Mouse (Mus musculus): ENCODE data around the gene Cacng6. TPM values are rescaled to one million over a fixed set of nuclear protein-coding genes. Genes with fewer than 3 reads are reported as not detected.
A peak's percentile ranks its signal among the peaks of the same experiment; 100 is the strongest.

Cacng6 gene
- polyA plus RNA-seq, 1 experiment: 15.0 TPM

DNA sequence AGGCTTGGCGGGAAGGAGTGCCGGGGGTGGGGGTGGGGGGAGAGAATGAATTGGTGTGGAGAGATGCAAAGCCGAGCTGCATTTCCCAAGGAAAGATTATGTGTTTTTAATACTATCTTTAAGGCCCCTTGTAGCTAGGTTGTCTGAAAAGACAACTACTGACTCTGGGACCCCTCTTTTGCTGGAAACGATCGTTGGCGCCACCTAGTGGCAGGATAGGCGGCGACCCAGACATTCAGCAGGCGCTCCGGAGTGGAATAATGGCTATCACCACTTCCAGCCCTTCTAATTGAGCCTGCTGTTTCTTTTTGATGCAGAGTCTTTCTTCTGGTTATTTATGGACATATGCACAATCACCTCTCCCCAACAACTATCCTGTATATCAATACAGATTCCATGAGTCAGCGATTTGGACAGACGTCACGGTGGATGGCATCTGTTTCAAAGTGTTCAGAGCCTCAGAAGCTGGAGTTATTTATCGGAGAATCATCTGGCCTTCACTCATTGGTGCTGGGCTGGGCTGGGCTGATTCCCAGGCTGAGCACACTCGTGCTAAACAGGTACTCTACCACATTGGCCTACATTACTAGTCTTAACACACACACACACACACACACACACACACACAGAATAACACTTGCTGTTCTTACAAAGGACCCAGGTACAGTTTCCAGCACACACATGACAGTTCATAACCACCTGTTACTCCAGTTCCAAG lies 24.9 kb downstream of the Cacng6 start:
- no peak overlapping the region for H3K4me3 ChIP-seq
- no peaks in the 10 kb centered on the region for H3K27me3 ChIP-seq (ENCODE audit: control insufficient read depth, insufficient read depth, insufficient read length)
- no peaks in the 10 kb centered on the region for H3K36me3 ChIP-seq (ENCODE audit: control insufficient read depth, insufficient read depth)
- no peak overlapping the region for H3K4me2 ChIP-seq (ENCODE audit: low read depth)
- TF ChIP-seq USF1 (IDR thresholded peaks at IDR 0.05; ENCODE audit: low read depth): no peak
- TF ChIP-seq TCF3 (IDR thresholded peaks at IDR 0.05; ENCODE audit: insufficient read length, low read depth): no peak
- TF ChIP-seq E2F4 (IDR thresholded peaks at IDR 0.05; ENCODE audit: insufficient read depth): no peak
- TF ChIP-seq MYOG (IDR thresholded peaks at IDR 0.05; ENCODE audit: control insufficient read depth in 1 of 3, insufficient read depth in 1 of 3, insufficient read length in 2 of 3, low read depth in 2 of 3): no peak
- no peak for TF ChIP-seq CEBPB (IDR thresholded peaks at IDR 0.05; ENCODE audit: insufficient read depth, poor library complexity, severe bottlenecking)
- TF ChIP-seq MYOD1 (IDR thresholded peaks at IDR 0.05; ENCODE audit: control insufficient read depth in 1 of 3, insufficient read length in 2 of 3, low read depth in 2 of 3): peak in 1 of 3 experiments; percentile 24
- no peaks in the 10 kb centered on the region for H3K79me2 ChIP-seq (ENCODE audit: control insufficient read depth, insufficient read depth)
- no peak overlapping the region for H3ac ChIP-seq (ENCODE audit: control insufficient read depth, insufficient read length)

GRCm38 (mm10) chr7:3450671-3451070 lies 26.7 kb downstream of the Cacng6 start:
- H3ac ChIP-seq (ENCODE audit: control insufficient read depth, insufficient read length): no peak overlapping the region
- no peak overlapping the region for H3K4me3 ChIP-seq
- no peaks in the 10 kb centered on the region for H3K36me3 ChIP-seq (ENCODE audit: control insufficient read depth, insufficient read depth)
- no peaks in the 10 kb centered on the region for H3K79me2 ChIP-seq (ENCODE audit: control insufficient read depth, insufficient read depth)
- H3K27me3 ChIP-seq (ENCODE audit: control insufficient read depth, insufficient read depth, insufficient read length): no peaks in the 10 kb centered on the region
- peak overlapping the region; percentile 45 for H3K4me2 ChIP-seq (ENCODE audit: low read depth)
- TF ChIP-seq REST (IDR thresholded peaks at IDR 0.05; ENCODE audit: insufficient read depth, insufficient read length) (no peak), USF1 (IDR thresholded peaks at IDR 0.05; ENCODE audit: low read depth) (no peak), POLR2AphosphoS2 (IDR thresholded peaks at IDR 0.05; ENCODE audit: insufficient read length, low read depth) (no peak), CEBPB (IDR thresholded peaks at IDR 0.05; ENCODE audit: insufficient read depth, poor library complexity, severe bottlenecking) (no peak), MAX (IDR thresholded peaks at IDR 0.05; ENCODE audit: low read depth) (no peak), TCF3 (IDR thresholded peaks at IDR 0.05; ENCODE audit: insufficient read length, low read depth) (no peak), TCF12 (IDR thresholded peaks at IDR 0.05; ENCODE audit: insufficient read depth, poor library complexity, severe bottlenecking) (no peak), MYOG (IDR thresholded peaks at IDR 0.05; ENCODE audit: control insufficient read depth in 1 of 3, insufficient read depth in 1 of 3, insufficient read length in 2 of 3, low read depth in 2 of 3) (no peak), SRF (IDR thresholded peaks at IDR 0.05; ENCODE audit: control insufficient read depth, insufficient read length, low read depth) (no peak), E2F4 (IDR thresholded peaks at IDR 0.05; ENCODE audit: insufficient read depth) (no peak), MYOD1 (IDR thresholded peaks at IDR 0.05; ENCODE audit: control insufficient read depth in 1 of 3, insufficient read length in 2 of 3, low read depth in 2 of 3) (no peak), POLR2A (IDR thresholded peaks at IDR 0.05; ENCODE audit: insufficient read length, low read depth) (no peak)

DNA sequence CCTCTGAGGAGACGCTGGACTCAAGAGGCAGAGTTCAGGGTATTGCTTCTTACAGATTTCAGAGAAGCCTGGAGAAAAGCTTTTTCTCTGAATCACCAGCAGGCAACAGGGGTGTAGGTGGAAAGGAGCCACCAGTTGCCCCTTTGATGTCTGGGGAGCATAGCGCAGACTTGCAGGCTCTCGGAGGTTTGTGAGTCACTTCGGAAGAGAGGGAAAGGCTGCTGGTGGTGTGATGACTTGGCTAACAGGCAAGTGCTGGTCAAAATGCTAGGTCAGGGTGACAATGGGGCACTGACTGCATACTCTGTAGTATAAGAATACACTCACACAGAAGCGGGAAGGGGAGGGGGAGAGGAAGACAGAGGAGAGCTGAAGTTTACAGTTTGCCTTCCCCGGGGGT lies 27.2 kb downstream of the Cacng6 start:
- Histone ChIP-seq H3K4me3 (no peak overlapping the region), H3K4me2 (ENCODE audit: low read depth) (peak overlapping the region; percentile 45), H3K79me2 (ENCODE audit: control insufficient read depth, insufficient read depth) (no peaks in the 10 kb centered on the region), H3K36me3 (ENCODE audit: control insufficient read depth, insufficient read depth) (no peaks in the 10 kb centered on the region), H3ac (ENCODE audit: control insufficient read depth, insufficient read length) (no peak overlapping the region), H3K27me3 (ENCODE audit: control insufficient read depth, insufficient read depth, insufficient read length) (no peaks in the 10 kb centered on the region)
- TF ChIP-seq MYOG (IDR thresholded peaks at IDR 0.05; ENCODE audit: control insufficient read depth in 1 of 3, insufficient read depth in 1 of 3, insufficient read length in 2 of 3, low read depth in 2 of 3) (no peak), MYOD1 (IDR thresholded peaks at IDR 0.05; ENCODE audit: control insufficient read depth in 1 of 3, insufficient read length in 2 of 3, low read depth in 2 of 3) (peak in 1 of 3 experiments; percentile 36), TCF12 (IDR thresholded peaks at IDR 0.05; ENCODE audit: insufficient read depth, poor library complexity, severe bottlenecking) (no peak), POLR2AphosphoS2 (IDR thresholded peaks at IDR 0.05; ENCODE audit: insufficient read length, low read depth) (no peak)

- no peaks in the 10 kb centered on the region for H3K79me2 ChIP-seq (ENCODE audit: control insufficient read depth, insufficient read depth)
- H3K36me3 ChIP-seq (ENCODE audit: control insufficient read depth, insufficient read depth): no peaks in the 10 kb centered on the region
- no peaks in the 10 kb centered on the region for H3K27me3 ChIP-seq (ENCODE audit: control insufficient read depth, insufficient read depth, insufficient read length)
- TF ChIP-seq MYOG (IDR thresholded peaks at IDR 0.05; ENCODE audit: control insufficient read depth in 1 of 3, insufficient read depth in 1 of 3, insufficient read length in 2 of 3, low read depth in 2 of 3): no peak
- no peak for TF ChIP-seq MYOD1 (IDR thresholded peaks at IDR 0.05; ENCODE audit: control insufficient read depth in 1 of 3, insufficient read length in 2 of 3, low read depth in 2 of 3)
- no peak for TF ChIP-seq POLR2AphosphoS2 (IDR thresholded peaks at IDR 0.05; ENCODE audit: insufficient read length, low read depth)
- TF ChIP-seq E2F4 (IDR thresholded peaks at IDR 0.05; ENCODE audit: insufficient read depth): no peak
- no peak for TF ChIP-seq SRF (IDR thresholded peaks at IDR 0.05; ENCODE audit: control insufficient read depth, insufficient read length, low read depth)
- TF ChIP-seq TCF12 (IDR thresholded peaks at IDR 0.05; ENCODE audit: insufficient read depth, poor library complexity, severe bottlenecking): no peak
- no peak for TF ChIP-seq POLR2A (IDR thresholded peaks at IDR 0.05; ENCODE audit: insufficient read length, low read depth)
- TF ChIP-seq TCF3 (IDR thresholded peaks at IDR 0.05; ENCODE audit: insufficient read length, low read depth): no peak
- no peak for TF ChIP-seq MAX (IDR thresholded peaks at IDR 0.05; ENCODE audit: low read depth)
- TF ChIP-seq CEBPB (IDR thresholded peaks at IDR 0.05; ENCODE audit: insufficient read depth, poor library complexity, severe bottlenecking): no peak
- H3ac ChIP-seq (ENCODE audit: control insufficient read depth, insufficient read length): no peak overlapping the region
- no peak overlapping the region for H3K4me3 ChIP-seq
- H3K4me2 ChIP-seq (ENCODE audit: low read depth): no peak overlapping the region
Measured at GRCm38 (mm10) chr7:3452821-3453485, 29.0 kb downstream of the Cacng6 start.

Measured in myocyte (in vitro differentiated cells).